Mouse (Mus musculus) midbrain, embryonic 13.5 days (tissue): ENCODE measurements around the gene Wars. TPM values are rescaled to one million over a fixed set of nuclear protein-coding genes. Genes with fewer than 3 reads are reported as not detected.

ENCODE experiments used
- ATAC-seq: fragments of 200-750 bp; cut with Nextera tagmentation; 2 replicates; pipeline ENCODE4 v1.8.0; 2017; ENCODE audit warnings: mild to moderate bottlenecking, moderate TSS enrichment, moderate library complexity
- H3K27ac ChIP-seq: fragments of 300-500 bp; sonication (generic); 2 replicates; pipeline ENCODE4 v1.5.1; 2015; ENCODE audit warnings: inconsistent platforms, mild to moderate bottlenecking, moderate library complexity
- H3K27me3 ChIP-seq: fragments of 300-500 bp; sonication (generic); 2 replicates; pipeline ENCODE4 v1.6.1; 2015; ENCODE audit warnings: mild to moderate bottlenecking, inconsistent platforms
- H3K36me3 ChIP-seq: fragments of 300-500 bp; sonication (generic); 2 replicates; pipeline ENCODE4 v1.6.1; 2015; ENCODE audit warnings: mild to moderate bottlenecking, inconsistent platforms
- H3K4me1 ChIP-seq: fragments of 300-500 bp; sonication (generic); replicated peaks from 2 replicates; pipeline ENCODE4 v1.6.1; 2015; ENCODE audit warnings: inconsistent platforms
- H3K4me2 ChIP-seq: fragments of 300-500 bp; sonication (generic); replicated peaks from 2 replicates; pipeline ENCODE4 v1.6.1; 2015; ENCODE audit warnings: moderate library complexity, mild to moderate bottlenecking, inconsistent platforms
- H3K4me3 ChIP-seq: fragments of 300-500 bp; sonication (generic); replicated peaks from 2 replicates; pipeline ENCODE4 v1.5.1; 2015; ENCODE audit warnings: mild to moderate bottlenecking, inconsistent platforms
- H3K9ac ChIP-seq: fragments of 300-500 bp; sonication (generic); replicated peaks from 2 replicates; pipeline ENCODE4 v1.6.1; 2015; ENCODE audit warnings: mild to moderate bottlenecking, inconsistent platforms
- H3K9me3 ChIP-seq: fragments of 300-500 bp; sonication (generic); 2 replicates; pipeline ENCODE4 v1.6.1; 2016; ENCODE audit warnings: mild to moderate bottlenecking, inconsistent platforms
- WGBS: fragments of 180-500 bp; shearing (Covaris S2); methylation state at CpG from one replicate; pipeline ENCODE4 v1.1.7; 2015; 5-methylcytosine and 5-hydroxymethylcytosine counted together
- polyA plus RNA-seq: library from polyadenylated mRNA; unstranded; fragments of >200 nt; fragmentation: Nextera tagmentation; extraction: Ambion mirVana; gene quantifications from 2 replicates; pipeline ENCODE4 v1.2.1, GENCODE M21; 2015

Gene Wars
- 107 and 108 TPM in 2 replicates for polyA plus RNA-seq

GRCm38 (mm10) chr12:108893715-108894431 is at the start of gene Wars:
Wars (minus strand) TSS chr12:108894174.
- Histone ChIP-seq H3K4me3 (peak within 1 kb of the TSS; percentile 86), H3K36me3 (peaks cover 24% of the 10 kb centered on the region), H3K9me3 (no peaks in the 10 kb centered on the region), H3K4me2 (peak within 1 kb of the TSS; percentile 97), H3K27me3 (no peaks in the 10 kb centered on the region), H3K27ac (peak within 1 kb of the TSS; percentile 6; the same call in 1 of the 2 replicates), H3K4me1 (peaks cover 25% of the 10 kb centered on the region), H3K9ac (peak within 1 kb of the TSS; percentile 76)
- ATAC-seq: peak; percentile 100
- under 1% methylated on average over 58 of the region's 58 CpGs for WGBS

- H3K27ac ChIP-seq: no peak overlapping the region
- no peaks in the 10 kb centered on the region for H3K9me3 ChIP-seq
- no peak overlapping the region for H3K4me2 ChIP-seq
- WGBS: 83% methylated on average over 14 of the region's 14 CpGs
- peaks cover 22% of the 10 kb centered on the region for H3K4me1 ChIP-seq
- no peak overlapping the region for H3K9ac ChIP-seq
- no peak for ATAC-seq
- no peaks in the 10 kb centered on the region for H3K27me3 ChIP-seq
- H3K4me3 ChIP-seq: no peak overlapping the region
- H3K36me3 ChIP-seq: no peaks in the 10 kb centered on the region
These were observed 48.4 kb upstream of the Wars start for GRCm38 (mm10) chr12:108942203-108942923.

GRCm38 (mm10) chr12:108941282-108941681 is 47.3 kb upstream of the Wars start:
- no peak for ATAC-seq
- Histone ChIP-seq H3K4me3 (no peak overlapping the region), H3K4me1 (peaks cover 29% of the 10 kb centered on the region), H3K9me3 (no peaks in the 10 kb centered on the region), H3K9ac (no peak overlapping the region), H3K36me3 (no peaks in the 10 kb centered on the region), H3K4me2 (no peak overlapping the region), H3K27me3 (no peaks in the 10 kb centered on the region), H3K27ac (no peak overlapping the region)
- 59% methylated on average over 2 of the region's 2 CpGs for WGBS

GRCm38 (mm10) chr12:108940255-108940654 is 46.3 kb upstream of the Wars start:
- Histone ChIP-seq H3K9ac (no peak overlapping the region), H3K27me3 (no peaks in the 10 kb centered on the region), H3K36me3 (no peaks in the 10 kb centered on the region), H3K4me3 (no peak overlapping the region), H3K4me2 (no peak overlapping the region), H3K4me1 (peaks cover 31% of the 10 kb centered on the region), H3K27ac (no peak overlapping the region), H3K9me3 (no peaks in the 10 kb centered on the region)
- 27% methylated on average over 1 of the region's 1 CpGs for WGBS
- no peak for ATAC-seq

GRCm38 (mm10) chr12:108939317-108939716 is 45.3 kb upstream of the Wars start:
- Histone ChIP-seq H3K27ac (peak overlapping the region; percentile 27; the same call in 1 of the 2 replicates), H3K4me3 (no peak overlapping the region), H3K9me3 (no peaks in the 10 kb centered on the region), H3K27me3 (no peaks in the 10 kb centered on the region), H3K4me2 (no peak overlapping the region), H3K4me1 (peaks cover 31% of the 10 kb centered on the region), H3K9ac (0 out of 2 replicates have a peak overlapping the region, but pooled peaks have one; percentile 16), H3K36me3 (no peaks in the 10 kb centered on the region)
- WGBS: 58% methylated on average over 9 of the region's 9 CpGs
- ATAC-seq: peak; percentile 66; the same call in 1 of the 2 replicates

GRCm38 (mm10) chr12:108938844-108939243 is 44.9 kb upstream of the Wars start:
- no peaks in the 10 kb centered on the region for H3K27me3 ChIP-seq
- no peaks in the 10 kb centered on the region for H3K9me3 ChIP-seq
- H3K4me2 ChIP-seq: no peak overlapping the region
- H3K9ac ChIP-seq: 0 out of 2 replicates have a peak overlapping the region, but pooled peaks have one; percentile 16
- 0 out of 2 replicates have a peak overlapping the region, but pooled peaks have one; percentile 21 for H3K27ac ChIP-seq
- no peak for ATAC-seq
- no peaks in the 10 kb centered on the region for H3K36me3 ChIP-seq
- no peak overlapping the region for H3K4me3 ChIP-seq
- H3K4me1 ChIP-seq: peaks cover 31% of the 10 kb centered on the region
- WGBS: 88% methylated on average over 5 of the region's 5 CpGs

- ATAC-seq: no peak
- Histone ChIP-seq H3K27ac (no peak overlapping the region), H3K36me3 (no peaks in the 10 kb centered on the region), H3K4me2 (no peak overlapping the region), H3K9me3 (no peaks in the 10 kb centered on the region), H3K9ac (no peak overlapping the region), H3K27me3 (no peaks in the 10 kb centered on the region), H3K4me1 (peaks cover 28% of the 10 kb centered on the region), H3K4me3 (no peak overlapping the region)
- WGBS: 95% methylated on average over 4 of the region's 4 CpGs
These were observed 43.5 kb upstream of the Wars start for GRCm38 (mm10) chr12:108937506-108937905.

GRCm38 (mm10) chr12:108936834-108937233 is 42.9 kb upstream of the Wars start:
- no peak for ATAC-seq
- Histone ChIP-seq H3K9me3 (no peaks in the 10 kb centered on the region), H3K36me3 (no peaks in the 10 kb centered on the region), H3K4me2 (no peak overlapping the region), H3K4me3 (no peak overlapping the region), H3K27me3 (no peaks in the 10 kb centered on the region), H3K4me1 (peaks cover 31% of the 10 kb centered on the region), H3K27ac (no peak overlapping the region), H3K9ac (no peak overlapping the region)
- 68% methylated on average over 6 of the region's 6 CpGs for WGBS

GRCm38 (mm10) chr12:108934231-108934630 is 40.3 kb upstream of the Wars start:
- 78% methylated on average over 6 of the region's 6 CpGs for WGBS
- peaks cover 34% of the 10 kb centered on the region for H3K4me1 ChIP-seq
- no peaks in the 10 kb centered on the region for H3K36me3 ChIP-seq
- no peak overlapping the region for H3K4me2 ChIP-seq
- no peaks in the 10 kb centered on the region for H3K9me3 ChIP-seq
- no peak overlapping the region for H3K27ac ChIP-seq
- no peaks in the 10 kb centered on the region for H3K27me3 ChIP-seq
- H3K4me3 ChIP-seq: no peak overlapping the region
- H3K9ac ChIP-seq: no peak overlapping the region
- ATAC-seq: no peak

- H3K27ac ChIP-seq: no peak overlapping the region
- H3K4me1 ChIP-seq: peaks cover 41% of the 10 kb centered on the region
- H3K9ac ChIP-seq: no peak overlapping the region
- WGBS: 23% methylated on average over 2 of the region's 3 CpGs
- H3K4me3 ChIP-seq: no peak overlapping the region
- H3K36me3 ChIP-seq: no peaks in the 10 kb centered on the region
- no peaks in the 10 kb centered on the region for H3K27me3 ChIP-seq
- H3K9me3 ChIP-seq: no peaks in the 10 kb centered on the region
- ATAC-seq: no peak
- no peak overlapping the region for H3K4me2 ChIP-seq
These were observed 38.1 kb upstream of the Wars start for GRCm38 (mm10) chr12:108932113-108932512.

- Histone ChIP-seq H3K36me3 (no peaks in the 10 kb centered on the region), H3K27ac (no peak overlapping the region), H3K9me3 (no peaks in the 10 kb centered on the region), H3K4me1 (peaks cover 39% of the 10 kb centered on the region), H3K27me3 (no peaks in the 10 kb centered on the region), H3K9ac (no peak overlapping the region), H3K4me3 (no peak overlapping the region), H3K4me2 (no peak overlapping the region)
- WGBS: 64% methylated on average over 7 of the region's 7 CpGs
- no peak for ATAC-seq
These were observed 37.5 kb upstream of the Wars start for GRCm38 (mm10) chr12:108931341-108932053.

- Histone ChIP-seq H3K9me3 (no peaks in the 10 kb centered on the region), H3K36me3 (no peaks in the 10 kb centered on the region), H3K4me1 (peaks cover 42% of the 10 kb centered on the region), H3K9ac (no peak overlapping the region), H3K4me3 (no peak overlapping the region), H3K27me3 (no peaks in the 10 kb centered on the region), H3K27ac (no peak overlapping the region), H3K4me2 (no peak overlapping the region)
- no peak for ATAC-seq
- WGBS: 74% methylated on average over 3 of the region's 3 CpGs
These were observed 35.5 kb upstream of the Wars start for GRCm38 (mm10) chr12:108929475-108929874.
